Mouse (Mus musculus) E14TG2a.4 (cell line): ENCODE results near the gene Gm10260.

Experiments
- CTCF ChIP-seq: conservative IDR thresholded peaks from 2 replicates; pipeline ENCODE4 v1.5.1; 2014; ENCODE audit warnings: low read length
- POU5F1 ChIP-seq: IDR thresholded peaks from 2 replicates; pipeline ENCODE4 v1.6.1; 2014; ENCODE audit warnings: low read length, borderline replicate concordance

DNA sequence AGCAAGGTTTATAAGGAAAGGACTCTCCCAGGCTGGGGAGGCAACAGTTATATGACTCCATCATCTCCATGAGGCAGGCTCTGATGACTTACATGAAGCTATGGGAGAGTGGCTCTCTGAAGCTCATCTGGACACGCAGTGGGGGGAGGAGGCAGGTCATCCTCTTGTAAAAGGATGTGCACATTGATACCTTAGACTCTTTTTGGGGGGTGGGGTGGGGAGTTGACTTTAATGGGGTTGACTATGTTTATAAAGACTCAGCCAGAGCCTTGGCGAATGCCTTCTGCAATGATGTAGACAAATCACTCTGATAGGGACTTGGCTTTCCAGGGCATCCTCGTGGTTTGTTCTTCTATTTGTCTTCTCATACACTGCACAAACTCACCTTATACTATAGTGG, 8.8 kb upstream of the Gm10260 start:
- TF ChIP-seq CTCF, result no peak
- TF ChIP-seq POU5F1, result no peak
